Mouse (Mus musculus) CH12.LX (cell line): ENCODE measurements around the gene Rnf26. TPM values are rescaled to one million over a fixed set of nuclear protein-coding genes. Genes with fewer than 3 reads are reported as not detected.
A peak's percentile ranks its signal among the peaks of the same experiment; 100 is the strongest.

ENCODE experiments used
- DNase-seq: peaks from one replicate; pipeline ENCODE4 v3.0.0-alpha.2; 2013; ENCODE audit errors: extremely low read depth
- H3K27ac ChIP-seq: 2 replicates; pipeline ENCODE4 v1.5.1; 2012; ENCODE audit warnings: low read depth, mild to moderate bottlenecking, control low read depth, moderate library complexity; ENCODE audit not compliant: insufficient read depth
- H3K27me3 ChIP-seq: replicated peaks from 2 replicates; pipeline ENCODE3; 2012; ENCODE audit warnings: inconsistent platforms
- H3K36me3 ChIP-seq, 2 experiments: replicated peaks in 1 of 2; 2 replicates each; pipeline versions ENCODE3 to v1.6.1; 2012; ENCODE audit warnings: inconsistent platforms in 1 of 2, low read length in 1 of 2, mild to moderate bottlenecking in 1 of 2, mixed read lengths in 1 of 2, moderate library complexity in 1 of 2; ENCODE audit not compliant: control insufficient read depth in 1 of 2, insufficient read depth in 1 of 2
- H3K4me1 ChIP-seq, 2 experiments: 2 replicates each; pipeline ENCODE4 v1.6.1; 2012; ENCODE audit warnings: inconsistent platforms in 1 of 2, moderate library complexity in 1 of 2; ENCODE audit not compliant: insufficient read depth in 2 of 2, control insufficient read depth in 1 of 2
- H3K4me2 ChIP-seq: 2 replicates; pipeline ENCODE4 v1.6.1; 2012; ENCODE audit warnings: low read depth, mild to moderate bottlenecking, control low read depth; ENCODE audit not compliant: poor library complexity, insufficient read depth, severe bottlenecking
- H3K4me3 ChIP-seq, 3 experiments: fragments of 150-350 bp in 1 of 3; sonication (generic) in 1 of 3; replicated peaks in 1 of 3; 2 replicates each; pipeline versions ENCODE3 to v1.5.1; 2011 to 2012; ENCODE audit warnings: low read depth in 2 of 3, low read length in 2 of 3, mild to moderate bottlenecking in 2 of 3, moderate library complexity in 2 of 3, control low read depth in 1 of 3, improper control_type of control experiment in 1 of 3, inconsistent platforms in 1 of 3, mixed read lengths in 1 of 3; ENCODE audit not compliant: poor library complexity in 1 of 3
- H3K79me2 ChIP-seq: replicated peaks from 2 replicates; pipeline ENCODE4 v1.6.1; 2012; ENCODE audit warnings: mild to moderate bottlenecking, moderate library complexity; ENCODE audit not compliant: control insufficient read depth, poor library complexity, insufficient read depth, severe bottlenecking; ENCODE audit errors: extremely low read depth
- H3K9ac ChIP-seq: 2 replicates; pipeline ENCODE4 v1.6.1; 2012; ENCODE audit warnings: low read depth, mild to moderate bottlenecking, control low read depth, moderate library complexity; ENCODE audit not compliant: insufficient read depth
- H3K9me3 ChIP-seq: replicated peaks from 2 replicates; pipeline ENCODE3; 2012; ENCODE audit warnings: low read length, inconsistent platforms, mixed read lengths
- CHD1 ChIP-seq: IDR thresholded peaks from 2 replicates; pipeline ENCODE4 v1.6.1; 2012; ENCODE audit warnings: low read depth, low read length, improper control_type of control experiment, inconsistent platforms
- EP300 ChIP-seq: IDR thresholded peaks from 2 replicates; pipeline ENCODE4 v1.6.1; 2011; ENCODE audit warnings: low read length, improper control_type of control experiment
- ETS1 ChIP-seq: conservative IDR thresholded peaks from 2 replicates; pipeline ENCODE4 v1.6.1; 2012; ENCODE audit warnings: low read depth, mild to moderate bottlenecking, inconsistent platforms, low read length, improper control_type of control experiment, moderate library complexity
- GABPA ChIP-seq: IDR thresholded peaks from 2 replicates; pipeline ENCODE4 v1.6.1; 2012; ENCODE audit warnings: low read depth, low read length, improper control_type of control experiment, inconsistent platforms; ENCODE audit not compliant: insufficient replicate concordance
- HCFC1 ChIP-seq: IDR thresholded peaks from 2 replicates; pipeline ENCODE4 v1.6.1; 2012; ENCODE audit warnings: low read depth, mild to moderate bottlenecking, inconsistent platforms, low read length, improper control_type of control experiment
- IRF4 ChIP-seq: IDR thresholded peaks from 2 replicates; pipeline ENCODE4 v1.6.1; 2014; ENCODE audit warnings: low read depth, mild to moderate bottlenecking, inconsistent platforms, low read length, improper control_type of control experiment
- KAT2A ChIP-seq: IDR thresholded peaks from 2 replicates; pipeline ENCODE4 v1.6.1; 2012; ENCODE audit warnings: low read length, improper control_type of control experiment, inconsistent platforms; ENCODE audit not compliant: insufficient replicate concordance
- MXI1 ChIP-seq: IDR thresholded peaks from 2 replicates; pipeline ENCODE4 v1.6.1; 2011; ENCODE audit warnings: mild to moderate bottlenecking, low read depth, low read length, improper control_type of control experiment
- NELFE ChIP-seq: IDR thresholded peaks from 2 replicates; pipeline ENCODE4 v1.6.1; 2011; ENCODE audit warnings: low read depth, low read length, improper control_type of control experiment
- PAX5 ChIP-seq: IDR thresholded peaks from 2 replicates; pipeline ENCODE4 v1.6.1; 2012; ENCODE audit warnings: low read length, inconsistent platforms, mixed read lengths
- POLR2A ChIP-seq: IDR thresholded peaks from 2 replicates; pipeline ENCODE4 v1.6.1; 2011; ENCODE audit warnings: low read depth, mild to moderate bottlenecking, improper control_type of control experiment, low read length
- RCOR1 ChIP-seq: conservative IDR thresholded peaks from 2 replicates; pipeline ENCODE4 v1.6.1; 2012; ENCODE audit warnings: low read depth, mild to moderate bottlenecking, inconsistent platforms, low read length, improper control_type of control experiment
- SIN3A ChIP-seq: IDR thresholded peaks from 2 replicates; pipeline ENCODE4 v1.6.1; 2012; ENCODE audit warnings: low read length, improper control_type of control experiment, inconsistent platforms
- UBTF ChIP-seq: IDR thresholded peaks from 2 replicates; pipeline ENCODE4 v1.6.1; 2012; ENCODE audit warnings: low read depth, mild to moderate bottlenecking, inconsistent platforms, low read length, improper control_type of control experiment, moderate library complexity
- USF2 ChIP-seq: conservative IDR thresholded peaks from 2 replicates; pipeline ENCODE4 v1.6.1; 2011; ENCODE audit warnings: low read depth, low read length, improper control_type of control experiment
- dilution Hi-C: fragments of 300-500 bp; cut with MboI; formaldehyde crosslinking; loops from 2 replicates; pipeline ENCODE4 v1.14.3; 2020; ENCODE audit warnings: low sequenced_read_pairs; ENCODE audit not compliant: extremely low pct_unique_long_range_greater_than_20kb, extremely low pct_ligation_motif_present
- in situ Hi-C: fragments of 300-500 bp; cut with MboI; formaldehyde crosslinking; loops from 3 replicates; pipeline ENCODE4 v1.14.3; 2019; ENCODE audit warnings: low sequenced_read_pairs, low pct_ligation_motif_present, low pct_unique_long_range_greater_than_20kb, mixed read lengths
- polyA plus RNA-seq: library from polyadenylated mRNA; unstranded; fragments of >175 nt; gene quantifications from 2 replicates; pipeline ENCODE4 v1.2.1, GENCODE M21; 2012; ENCODE audit warnings: low read depth; ENCODE audit not compliant: insufficient read length
- total RNA-seq, 2 experiments: library from RNA; depleted of rRNA; stranded (reverse); fragments of 300-350 nt in 1 of 2; fragments of >200 nt in 1 of 2; gene quantifications; 2 replicates each; pipeline ENCODE4 v1.2.3; 2012 to 2014

Rnf26 gene
- total and polyA plus RNA-seq, 3 experiments: 11.7 to 40.0 (median 15.3) TPM

DNA sequence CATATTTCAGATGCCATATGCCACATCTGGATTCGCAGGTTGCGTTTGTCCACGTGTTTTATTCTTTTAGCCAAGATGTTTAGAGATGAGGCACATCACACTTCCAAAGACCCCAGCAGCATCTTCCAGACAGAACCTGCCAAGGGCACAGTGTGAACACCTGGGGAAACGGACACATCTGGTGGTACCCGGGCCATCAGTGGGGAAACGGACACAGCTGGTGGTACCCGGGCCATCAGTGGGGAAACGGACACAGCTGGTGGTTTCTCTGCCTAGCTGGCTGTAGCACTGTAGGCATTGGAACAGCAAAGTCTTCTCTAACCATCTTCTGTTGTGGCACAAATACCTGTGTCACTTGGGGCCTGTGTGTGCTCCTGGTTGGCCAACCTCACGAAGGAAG lies 17.5 kb downstream of the Rnf26 start:
- no peak overlapping the region for H3K27ac ChIP-seq
- no peak overlapping the region for H3K4me3 ChIP-seq
- no peak for DNase-seq
- H3K36me3 ChIP-seq: peaks cover 3 to 41% of the 10 kb centered on the region in 2 experiments
- no peak for TF ChIP-seq CHD1
- TF ChIP-seq PAX5: no peak
- no peak for TF ChIP-seq IRF4
- TF ChIP-seq NELFE: no peak
- no peak for TF ChIP-seq POLR2A
- TF ChIP-seq HCFC1: no peak
- no peak for TF ChIP-seq USF2
- no peak for TF ChIP-seq EP300
- no peak for TF ChIP-seq UBTF
- TF ChIP-seq MXI1: no peak
- TF ChIP-seq KAT2A: no peak
- TF ChIP-seq GABPA: no peak
- TF ChIP-seq ETS1: no peak
- no peak overlapping the region for H3K4me2 ChIP-seq
- H3K9ac ChIP-seq: no peak overlapping the region
- H3K9me3 ChIP-seq: no peaks in the 10 kb centered on the region
- H3K27me3 ChIP-seq: no peaks in the 10 kb centered on the region
- peaks cover 2 to 21% of the 10 kb centered on the region in 2 experiments; a peak in 2 of 4 replicates for H3K4me1 ChIP-seq
- dilution Hi-C loops (no loop called here), in situ Hi-C loops (no loop called here)
- no peaks in the 10 kb centered on the region for H3K79me2 ChIP-seq

DNA sequence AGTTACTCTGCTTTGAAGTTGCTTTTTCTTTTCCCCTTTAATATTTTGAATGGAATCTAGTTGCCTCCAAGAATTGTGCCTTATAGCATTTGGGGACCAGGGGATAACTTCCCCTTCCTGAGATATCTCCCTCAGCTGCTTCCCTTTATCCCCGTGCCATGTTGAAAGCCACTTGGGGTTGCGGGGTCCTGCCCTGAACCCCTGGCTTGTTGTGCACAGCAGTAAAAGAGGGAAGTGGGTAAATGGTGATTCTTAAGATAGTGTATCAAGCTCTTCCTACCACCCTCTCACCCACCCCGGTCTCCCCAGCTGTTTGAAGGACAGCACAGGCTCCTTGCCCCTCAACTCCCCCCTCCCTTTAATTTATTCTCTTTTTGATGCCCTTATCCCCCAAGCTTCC lies 18.6 kb downstream of the Rnf26 start:
- Histone ChIP-seq H3K27ac (no peak overlapping the region), H3K4me1 (peaks cover 2 to 27% of the 10 kb centered on the region in 2 experiments; a peak in 3 of 4 replicates), H3K9me3 (no peaks in the 10 kb centered on the region), H3K4me3 (no peak overlapping the region), H3K9ac (no peak overlapping the region), H3K4me2 (no peak overlapping the region), H3K79me2 (no peaks in the 10 kb centered on the region), H3K36me3 (peaks cover 3 to 35% of the 10 kb centered on the region in 2 experiments), H3K27me3 (no peaks in the 10 kb centered on the region)
- in situ Hi-C loops: no loop called here
- TF ChIP-seq RCOR1 (no peak), SIN3A (0 out of 2 replicates have a peak, but pooled peaks have one; percentile 2)
- dilution Hi-C loops: no loop called here
- no peak for DNase-seq
